Mouse (Mus musculus) lung, postnatal 0 days (tissue): ENCODE measurements around the gene Ccl7. TPM values are rescaled to one million over a fixed set of nuclear protein-coding genes. Genes with fewer than 3 reads are reported as not detected.

Experiments used
- ATAC-seq: fragments of 200-750 bp; cut with Nextera tagmentation; 2 replicates; pipeline ENCODE4 v1.8.0; 2017; ENCODE audit warnings: moderate library complexity
- DNase-seq: peaks from one replicate; pipeline ENCODE4 v3.0.0-alpha.2; 2016; ENCODE audit warnings: low spot score
- H3K27ac ChIP-seq: fragments of 300-500 bp; sonication (generic); 2 replicates; pipeline ENCODE4 v1.5.1; 2014; ENCODE audit warnings: antibody characterized with exemption, mild to moderate bottlenecking, low read length, mixed read lengths
- H3K27me3 ChIP-seq: fragments of 300-500 bp; sonication (generic); replicated peaks from 2 replicates; pipeline ENCODE4 v1.6.1; 2014; ENCODE audit warnings: low read length, mixed read lengths; ENCODE audit not compliant: insufficient read depth
- H3K36me3 ChIP-seq: fragments of 300-500 bp; sonication (generic); 2 replicates; pipeline ENCODE4 v1.6.1; 2014; ENCODE audit warnings: low read length, mixed read lengths; ENCODE audit not compliant: insufficient read depth
- H3K4me1 ChIP-seq: fragments of 300-500 bp; sonication (generic); 2 replicates; pipeline ENCODE4 v1.6.1; 2014; ENCODE audit warnings: antibody characterized with exemption, low read depth, low read length, mixed read lengths; ENCODE audit not compliant: insufficient read depth
- H3K4me2 ChIP-seq: fragments of 300-500 bp; sonication (generic); replicated peaks from 2 replicates; pipeline ENCODE4 v1.6.1; 2014; ENCODE audit warnings: low read depth, mild to moderate bottlenecking, low read length, moderate library complexity, mixed read lengths
- H3K4me3 ChIP-seq: fragments of 300-500 bp; sonication (generic); 2 replicates; pipeline ENCODE4 v1.5.1; 2014; ENCODE audit warnings: low read depth, low read length
- H3K9ac ChIP-seq: fragments of 300-500 bp; sonication (generic); replicated peaks from 2 replicates; pipeline ENCODE4 v1.6.1; 2014; ENCODE audit warnings: low read depth, mild to moderate bottlenecking
- H3K9me3 ChIP-seq: fragments of 300-500 bp; sonication (generic); 2 replicates; pipeline ENCODE4 v1.6.1; 2016; ENCODE audit warnings: low read length, mixed read lengths
- CTCF ChIP-seq: IDR thresholded peaks from 2 replicates; pipeline ENCODE4 v1.5.1; 2016; ENCODE audit warnings: antibody characterized with exemption, mild to moderate bottlenecking
- EP300 ChIP-seq: IDR thresholded peaks from 2 replicates; pipeline ENCODE4 v1.6.1; 2016; ENCODE audit warnings: antibody characterized with exemption, mild to moderate bottlenecking, control low read depth
- WGBS: fragments of 180-500 bp; shearing (Covaris S2); extraction: QIAGEN DNeasy Blood & Tissue Kit; methylation state at CpG from one replicate; pipeline ENCODE4 v1.1.7; 2014; 5-methylcytosine and 5-hydroxymethylcytosine counted together
- polyA plus RNA-seq: library from polyadenylated mRNA; unstranded; fragments of >200 nt; fragmentation: Nextera tagmentation; extraction: Ambion mirVana; gene quantifications from 2 replicates; pipeline ENCODE4 v1.2.1, GENCODE M21; 2015

The Ccl7 gene
- polyA plus RNA-seq, 1 experiment from 2014 or later = 3.4 TPM

- H3K27ac ChIP-seq = no peak overlapping the region
- H3K27me3 ChIP-seq = no peaks in the 10 kb centered on the region
- no peaks in the 10 kb centered on the region for H3K4me1 ChIP-seq
- H3K4me3 ChIP-seq = no peak overlapping the region
- H3K9me3 ChIP-seq = no peaks in the 10 kb centered on the region
- DNase-seq (no peak), ATAC-seq (no peak)
- H3K9ac ChIP-seq = no peak overlapping the region
- no peaks in the 10 kb centered on the region for H3K36me3 ChIP-seq
- no peak overlapping the region for H3K4me2 ChIP-seq
- TF ChIP-seq EP300 = no peak
- no peak for TF ChIP-seq CTCF
Observed at GRCm38 (mm10) chr11:82078136-82078730, 32.7 kb downstream of the Ccl7 start.

- TF ChIP-seq EP300 (no peak), CTCF (no peak)
- no peak overlapping the region for H3K4me3 ChIP-seq
- H3K4me2 ChIP-seq = no peak overlapping the region
- no peak for DNase-seq
- no peaks in the 10 kb centered on the region for H3K36me3 ChIP-seq
- no peaks in the 10 kb centered on the region for H3K27me3 ChIP-seq
- WGBS = 59% methylated on average over 3 of the region's 3 CpGs
- no peak overlapping the region for H3K27ac ChIP-seq
- no peaks in the 10 kb centered on the region for H3K4me1 ChIP-seq
- no peak for ATAC-seq
- H3K9me3 ChIP-seq = no peaks in the 10 kb centered on the region
- no peak overlapping the region for H3K9ac ChIP-seq
Observed at GRCm38 (mm10) chr11:82080865-82081264, 35.4 kb downstream of the Ccl7 start.

GRCm38 (mm10) chr11:82084360-82084759 is 38.8 kb downstream of the Ccl7 start:
- Histone ChIP-seq H3K36me3 (no peaks in the 10 kb centered on the region), H3K9ac (no peak overlapping the region), H3K4me1 (no peaks in the 10 kb centered on the region), H3K4me3 (no peak overlapping the region), H3K9me3 (no peaks in the 10 kb centered on the region), H3K27me3 (no peaks in the 10 kb centered on the region), H3K4me2 (no peak overlapping the region), H3K27ac (no peak overlapping the region)
- TF ChIP-seq CTCF (no peak), EP300 (no peak)
- WGBS = 92% methylated on average over 3 of the region's 3 CpGs
- ATAC-seq (no peak), DNase-seq (no peak)

Other genes starting within 250 kb of the Ccl7 start
- not detected in 2 replicates for gene 5530401A14Rik, start 185.0 kb upstream of the Ccl7 start, polyA plus RNA-seq
- gene Asic2, start 77.3 kb upstream of the Ccl7 start, polyA plus RNA-seq = 0.05 and 0.06 TPM in 2 replicates
- 3.4 and 12.1 TPM in 2 replicates for gene Ccl2, start 10.1 kb upstream of the Ccl7 start, polyA plus RNA-seq
- not detected in 2 replicates for gene Gm17268, start 7.2 kb upstream of the Ccl7 start, polyA plus RNA-seq
- gene Ccl11, start 12.1 kb downstream of the Ccl7 start, polyA plus RNA-seq = 26.6 and 31.3 TPM in 2 replicates
- gene Ccl12, start 56.1 kb downstream of the Ccl7 start, polyA plus RNA-seq = 12.9 and 23.0 TPM in 2 replicates
- gene Ccl8, start 69.5 kb downstream of the Ccl7 start, polyA plus RNA-seq = 0.25 TPM in 1 of 2 replicates, not detected in the other